Mouse (Mus musculus): ENCODE data around the gene Ppp1r1b. TPM values are rescaled to one million over a fixed set of nuclear protein-coding genes. Genes with fewer than 3 reads are reported as not detected.
A peak's percentile ranks its signal among the peaks of the same experiment; 100 is the strongest.

Gene Ppp1r1b
- polyA plus RNA-seq, 1 experiment from 2014 or later = 0.53 TPM

DNA sequence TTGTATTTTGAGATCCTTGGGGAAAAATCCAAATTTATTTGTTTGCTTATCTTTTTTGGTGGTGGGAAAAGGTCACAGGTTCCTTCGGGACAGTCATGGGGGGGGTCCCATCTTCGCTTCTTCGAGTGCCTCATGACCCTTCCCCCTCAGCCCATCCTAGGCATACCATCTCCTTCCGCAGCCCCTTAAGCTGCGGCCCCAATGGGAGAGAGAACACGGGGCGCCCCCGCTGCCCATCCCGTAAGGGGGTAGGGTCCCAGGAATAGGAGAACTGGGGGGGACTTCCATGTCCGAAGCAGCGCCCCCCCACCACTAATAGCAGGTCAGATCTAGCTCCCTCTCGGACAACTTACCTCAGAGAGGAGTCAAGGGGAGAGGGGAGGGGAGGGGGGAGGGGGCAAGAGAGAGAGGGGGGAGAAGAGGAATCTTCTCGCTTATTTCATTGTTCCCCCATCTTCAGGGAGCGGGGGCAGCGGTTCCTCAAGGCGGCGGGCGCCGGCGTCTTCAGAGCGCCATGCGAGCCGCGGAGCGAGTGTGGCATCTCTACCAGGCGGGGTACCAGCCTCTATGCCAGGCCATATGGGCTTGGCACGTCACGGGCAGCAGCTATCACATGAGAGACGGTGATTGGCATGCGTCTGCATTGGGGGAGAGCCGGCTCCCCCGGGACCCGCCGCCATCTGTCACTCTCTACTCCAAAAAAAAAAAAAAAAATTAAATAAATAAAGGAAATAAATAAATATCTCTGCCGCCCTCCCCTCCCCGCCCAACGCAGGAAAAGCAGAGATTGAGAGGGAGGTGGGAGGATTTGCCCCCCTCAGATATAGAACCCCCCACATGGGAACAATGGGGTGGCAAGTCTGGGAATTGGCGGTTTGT lies 18.9 kb upstream of the Ppp1r1b start, which contains the start of gene Neurod2:
TSS of gene Neurod2 (minus strand) at position 568 of the 879 bp plus-strand sequence.
- Histone ChIP-seq H3K9ac (no peak within 1 kb of the TSS), H3K9me3 (ENCODE audit: low read depth, low read length) (no peaks in the 10 kb centered on the region), H3K4me1 (ENCODE audit: insufficient read depth) (no peaks in the 10 kb centered on the region), H3K36me3 (ENCODE audit: insufficient read depth) (no peaks in the 10 kb centered on the region), H3K27ac (ENCODE audit: low read depth) (no peak within 1 kb of the TSS), H3K27me3 (ENCODE audit: insufficient read depth, low read length) (peaks cover 100% of the 10 kb centered on the region), H3K4me3 (ENCODE audit: low read depth, low read length) (peak within 1 kb of the TSS; percentile 24), H3K4me2 (peak within 1 kb of the TSS; percentile 44)
- WGBS = 1% methylated on average over 38 of the region's 38 CpGs
- ATAC-seq (ENCODE audit: insufficient read depth) = no peak
- TF ChIP-seq CTCF (IDR thresholded peaks at IDR 0.05; ENCODE audit: low read depth) = no peak
- no peak for DNase-seq

DNA sequence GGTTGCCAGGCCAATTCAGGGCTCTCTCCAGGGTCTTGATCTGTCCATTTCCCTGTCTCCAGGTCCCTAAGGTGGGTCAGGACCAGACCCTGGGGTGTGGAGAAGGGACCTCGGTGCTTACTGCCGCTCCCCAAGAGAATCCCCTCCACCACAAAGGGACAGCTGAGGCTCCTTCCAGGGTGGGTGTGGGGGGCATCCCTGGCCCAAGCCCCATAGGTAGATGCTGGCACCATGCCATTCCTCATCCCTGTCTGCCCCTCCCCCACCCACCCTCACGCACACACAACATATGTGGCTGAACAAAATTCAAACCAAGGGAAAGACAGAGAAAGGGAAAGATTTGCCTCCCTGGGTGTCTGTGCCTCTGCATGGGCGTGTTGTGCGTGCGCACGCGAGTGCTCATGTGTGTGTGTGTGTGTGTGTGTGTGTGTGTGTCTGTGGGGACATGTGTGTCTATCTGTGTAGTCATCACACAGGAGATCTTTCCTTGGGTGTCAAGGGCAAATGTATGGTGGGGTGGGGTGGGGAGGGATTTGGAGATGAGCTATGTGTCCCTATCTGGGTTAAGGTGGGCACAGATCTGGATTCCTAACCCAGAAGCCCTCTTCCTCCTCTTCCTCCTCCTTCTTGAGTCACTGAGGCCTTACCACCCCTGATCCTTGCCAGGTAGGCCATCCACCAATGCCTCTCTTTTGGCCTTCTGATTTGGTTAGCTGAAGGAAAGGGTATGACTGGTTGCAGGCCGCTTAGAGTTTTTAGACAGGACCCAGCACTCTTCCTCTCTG lies 18.1 kb upstream of the Ppp1r1b start:
- Histone ChIP-seq H3K4me3 (ENCODE audit: low read depth, low read length) (no peak overlapping the region), H3K9ac (no peak overlapping the region), H3K4me1 (ENCODE audit: insufficient read depth) (no peaks in the 10 kb centered on the region), H3K36me3 (ENCODE audit: insufficient read depth) (no peaks in the 10 kb centered on the region), H3K27me3 (ENCODE audit: insufficient read depth, low read length) (peaks cover 100% of the 10 kb centered on the region), H3K9me3 (ENCODE audit: low read depth, low read length) (no peaks in the 10 kb centered on the region), H3K27ac (ENCODE audit: low read depth) (no peak overlapping the region), H3K4me2 (no peak overlapping the region)
- 31% methylated on average over 9 of the region's 9 CpGs for whole genome bisulfite sequencing
- no peak for DNase-seq
- TF ChIP-seq CTCF (IDR thresholded peaks at IDR 0.05; ENCODE audit: low read depth) = no peak
- no peak for ATAC-seq (ENCODE audit: insufficient read depth)

DNA sequence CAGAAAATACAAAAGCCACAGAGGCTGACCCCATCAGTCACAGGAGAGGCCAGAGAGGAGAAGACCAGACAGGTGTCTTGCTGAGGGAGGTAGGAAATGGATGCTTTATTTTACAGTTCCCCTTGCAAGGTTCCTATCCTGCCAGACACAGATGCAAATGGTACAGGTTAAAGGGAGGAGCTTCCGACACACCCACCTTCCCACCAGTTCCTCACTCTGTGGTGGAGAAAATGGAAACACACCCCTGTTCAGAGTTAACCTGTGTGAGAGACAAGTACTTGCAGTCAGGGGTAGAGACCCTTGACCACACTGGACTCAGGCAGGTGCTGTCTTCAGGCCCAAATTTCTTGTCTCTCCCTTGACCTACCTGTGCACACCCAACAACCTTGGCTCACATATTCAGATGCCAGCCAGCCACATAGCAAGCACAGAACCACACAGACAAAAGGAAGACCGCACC lies 17.4 kb upstream of the Ppp1r1b start:
- ATAC-seq (ENCODE audit: insufficient read depth) (no peak), DNase-seq (no peak)
- WGBS = 29% methylated on average over 2 of the region's 2 CpGs
- TF ChIP-seq CTCF (IDR thresholded peaks at IDR 0.05; ENCODE audit: low read depth) = no peak
- no peaks in the 10 kb centered on the region for H3K9me3 ChIP-seq (ENCODE audit: low read depth, low read length)
- no peak overlapping the region for H3K4me3 ChIP-seq (ENCODE audit: low read depth, low read length)
- H3K4me2 ChIP-seq = no peak overlapping the region
- peaks cover 100% of the 10 kb centered on the region for H3K27me3 ChIP-seq (ENCODE audit: insufficient read depth, low read length)
- no peaks in the 10 kb centered on the region for H3K4me1 ChIP-seq (ENCODE audit: insufficient read depth)
- no peak overlapping the region for H3K27ac ChIP-seq (ENCODE audit: low read depth)
- no peak overlapping the region for H3K9ac ChIP-seq
- H3K36me3 ChIP-seq (ENCODE audit: insufficient read depth) = no peaks in the 10 kb centered on the region

DNA sequence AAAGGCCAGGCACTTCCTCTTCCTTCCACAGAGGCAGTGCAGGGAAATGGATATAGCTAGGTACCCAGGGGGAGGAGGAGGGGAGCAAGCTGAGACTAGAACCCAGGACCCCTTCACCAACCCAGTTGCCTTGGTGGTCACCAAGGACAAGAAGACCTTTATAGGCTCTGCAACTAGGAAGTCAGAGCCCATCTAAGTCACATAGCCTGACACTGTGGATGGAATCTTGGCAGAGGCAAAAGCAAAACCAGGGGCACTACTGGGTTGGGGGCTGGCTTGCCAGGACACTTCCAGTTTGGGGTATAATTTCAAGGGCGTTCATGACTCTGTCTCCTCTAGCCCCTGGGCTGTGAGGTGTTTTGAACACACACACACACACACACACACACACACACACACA lies 16.8 kb upstream of the Ppp1r1b start:
- Histone ChIP-seq H3K9ac (no peak overlapping the region), H3K9me3 (ENCODE audit: low read depth, low read length) (no peaks in the 10 kb centered on the region), H3K27ac (ENCODE audit: low read depth) (no peak overlapping the region), H3K4me3 (ENCODE audit: low read depth, low read length) (no peak overlapping the region), H3K36me3 (ENCODE audit: insufficient read depth) (no peaks in the 10 kb centered on the region), H3K4me2 (no peak overlapping the region), H3K27me3 (ENCODE audit: insufficient read depth, low read length) (peaks cover 100% of the 10 kb centered on the region), H3K4me1 (ENCODE audit: insufficient read depth) (no peaks in the 10 kb centered on the region)
- 23% methylated on average over 1 of the region's 1 CpGs for WGBS
- DNase-seq = no peak
- ATAC-seq (ENCODE audit: insufficient read depth) = no peak
- TF ChIP-seq CTCF (IDR thresholded peaks at IDR 0.05; ENCODE audit: low read depth) = no peak

DNA sequence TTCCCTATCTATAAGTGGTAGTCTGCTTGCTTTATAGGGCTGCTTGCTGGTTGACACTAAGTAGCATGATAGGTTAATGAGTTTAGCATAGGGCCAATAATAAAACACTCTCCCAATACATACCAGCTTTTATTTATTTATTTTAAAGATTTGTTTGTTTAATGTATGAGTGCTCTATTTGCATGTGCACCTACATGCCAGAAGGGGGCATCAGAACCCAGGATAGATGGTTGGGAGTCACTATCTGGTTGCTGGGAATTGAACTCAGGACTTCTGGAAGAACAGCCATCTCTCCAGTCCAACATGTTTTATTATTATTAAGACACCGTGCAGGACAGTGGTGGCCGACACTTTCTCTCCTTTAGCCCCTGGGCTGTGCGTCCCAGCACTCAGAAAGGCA lies 16.0 kb upstream of the Ppp1r1b start:
- no peaks in the 10 kb centered on the region for H3K36me3 ChIP-seq (ENCODE audit: insufficient read depth)
- H3K27ac ChIP-seq (ENCODE audit: low read depth) = no peak overlapping the region
- DNase-seq = no peak
- peaks cover 100% of the 10 kb centered on the region for H3K27me3 ChIP-seq (ENCODE audit: insufficient read depth, low read length)
- no peak for ATAC-seq (ENCODE audit: insufficient read depth)
- WGBS = 72% methylated on average over 3 of the region's 3 CpGs
- no peak overlapping the region for H3K4me3 ChIP-seq (ENCODE audit: low read depth, low read length)
- H3K4me1 ChIP-seq (ENCODE audit: insufficient read depth) = no peaks in the 10 kb centered on the region
- no peak overlapping the region for H3K4me2 ChIP-seq
- TF ChIP-seq CTCF (IDR thresholded peaks at IDR 0.05; ENCODE audit: low read depth) = no peak
- H3K9me3 ChIP-seq (ENCODE audit: low read depth, low read length) = no peaks in the 10 kb centered on the region
- H3K9ac ChIP-seq = no peak overlapping the region

DNA sequence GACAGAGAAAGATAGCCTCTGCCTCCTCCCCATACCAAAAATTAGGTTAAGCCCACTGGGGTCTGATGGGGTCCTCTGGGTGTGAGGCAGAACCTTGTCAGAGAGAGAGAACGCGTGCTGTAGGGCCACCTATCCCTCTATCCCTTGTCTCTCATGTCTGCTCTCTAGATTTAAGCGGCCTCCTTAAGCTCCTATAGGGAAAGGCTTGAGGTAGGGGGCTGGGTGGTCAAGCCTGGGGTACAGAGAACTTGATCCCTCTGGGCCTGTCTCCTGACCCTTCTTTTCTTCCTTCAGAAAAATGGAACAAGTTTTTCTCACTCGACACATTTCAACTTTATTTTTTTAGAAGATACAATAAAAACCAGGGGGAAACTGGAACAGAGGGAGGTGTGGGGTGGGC lies 15.4 kb upstream of the Ppp1r1b start:
- TF ChIP-seq CTCF (IDR thresholded peaks at IDR 0.05; ENCODE audit: low read depth) = no peak
- no peak for DNase-seq
- Histone ChIP-seq H3K4me2 (no peak overlapping the region), H3K9ac (no peak overlapping the region), H3K4me1 (ENCODE audit: insufficient read depth) (no peaks in the 10 kb centered on the region), H3K27me3 (ENCODE audit: insufficient read depth, low read length) (peaks cover 100% of the 10 kb centered on the region), H3K27ac (ENCODE audit: low read depth) (no peak overlapping the region), H3K36me3 (ENCODE audit: insufficient read depth) (no peaks in the 10 kb centered on the region), H3K4me3 (ENCODE audit: low read depth, low read length) (no peak overlapping the region), H3K9me3 (ENCODE audit: low read depth, low read length) (no peaks in the 10 kb centered on the region)
- ATAC-seq (ENCODE audit: insufficient read depth) = no peak
- WGBS = 65% methylated on average over 4 of the region's 4 CpGs

DNA sequence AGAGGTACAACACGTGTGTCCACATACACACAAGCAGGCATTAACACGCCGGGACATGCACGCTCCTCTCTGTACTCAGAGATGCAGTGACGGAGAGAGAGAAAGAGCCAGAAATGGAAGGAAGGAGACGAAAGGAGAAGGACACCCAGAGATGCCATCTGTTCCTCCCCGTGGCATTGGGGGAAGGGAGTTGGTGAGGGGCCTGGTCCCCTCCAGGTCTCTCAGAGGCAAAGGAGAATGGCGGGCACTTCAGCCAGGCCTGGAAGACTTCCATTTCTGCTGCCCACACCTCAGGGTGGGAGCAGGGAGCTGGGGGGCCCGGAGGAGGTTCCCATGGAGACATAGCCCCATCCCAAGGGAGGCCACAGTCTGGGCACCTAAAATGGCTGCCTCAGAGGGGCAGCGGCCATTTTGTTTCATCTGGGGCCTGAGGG lies 14.9 kb upstream of the Ppp1r1b start:
- Histone ChIP-seq H3K9ac (no peak overlapping the region), H3K4me3 (ENCODE audit: low read depth, low read length) (no peak overlapping the region), H3K4me2 (no peak overlapping the region), H3K9me3 (ENCODE audit: low read depth, low read length) (no peaks in the 10 kb centered on the region), H3K27ac (ENCODE audit: low read depth) (no peak overlapping the region), H3K4me1 (ENCODE audit: insufficient read depth) (no peaks in the 10 kb centered on the region), H3K27me3 (ENCODE audit: insufficient read depth, low read length) (peaks cover 100% of the 10 kb centered on the region), H3K36me3 (ENCODE audit: insufficient read depth) (no peaks in the 10 kb centered on the region)
- no peak for TF ChIP-seq CTCF (IDR thresholded peaks at IDR 0.05; ENCODE audit: low read depth)
- no peak for ATAC-seq (ENCODE audit: insufficient read depth)
- no peak for DNase-seq
- WGBS = 72% methylated on average over 10 of the region's 10 CpGs
